Mouse (Mus musculus): ENCODE data around the gene Tiam2.

The Tiam2 gene

DNA sequence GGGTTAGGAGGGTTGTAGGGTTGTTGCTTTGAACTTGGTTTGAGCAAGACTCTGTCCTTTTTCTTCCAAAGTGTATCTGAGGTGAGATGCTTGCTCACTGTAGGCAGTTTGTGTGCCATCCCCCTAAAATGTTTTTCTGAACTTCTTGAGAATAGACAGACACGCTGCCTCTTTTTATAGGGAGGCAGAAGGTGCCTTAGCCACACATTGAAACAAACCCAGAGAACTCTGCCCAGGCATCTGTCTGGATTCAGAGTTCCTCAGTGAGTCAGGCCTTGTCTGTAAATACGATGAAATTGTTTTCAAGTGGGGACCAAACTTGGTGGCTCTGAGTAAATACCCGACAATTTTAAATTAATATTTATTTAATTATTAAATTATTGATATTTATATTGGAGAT lies 172.2 kb downstream of the Tiam2 start:
- no peak for DNase-seq (ENCODE audit: low read depth)

DNA sequence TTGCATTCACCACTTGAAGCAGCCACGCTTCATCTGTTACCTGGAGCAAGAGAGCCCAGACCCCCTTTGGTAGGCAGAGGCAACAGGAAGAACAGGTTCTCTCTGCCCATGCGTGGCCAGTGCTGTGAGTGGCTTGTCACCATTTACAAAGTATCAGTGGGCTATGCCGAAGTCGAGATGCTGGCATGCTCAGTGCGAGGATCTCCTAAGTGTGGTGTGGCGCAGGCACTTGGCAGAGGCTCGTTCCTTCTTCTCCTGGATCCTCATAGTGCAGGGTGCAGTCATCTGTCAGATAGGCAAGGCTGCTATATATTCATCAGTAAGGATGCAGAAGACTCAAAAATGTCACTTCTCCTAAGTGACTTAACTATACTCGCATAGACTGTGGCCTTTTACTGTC lies 173.1 kb downstream of the Tiam2 start:
- DNase-seq (ENCODE audit: low read depth), result no peak

DNA sequence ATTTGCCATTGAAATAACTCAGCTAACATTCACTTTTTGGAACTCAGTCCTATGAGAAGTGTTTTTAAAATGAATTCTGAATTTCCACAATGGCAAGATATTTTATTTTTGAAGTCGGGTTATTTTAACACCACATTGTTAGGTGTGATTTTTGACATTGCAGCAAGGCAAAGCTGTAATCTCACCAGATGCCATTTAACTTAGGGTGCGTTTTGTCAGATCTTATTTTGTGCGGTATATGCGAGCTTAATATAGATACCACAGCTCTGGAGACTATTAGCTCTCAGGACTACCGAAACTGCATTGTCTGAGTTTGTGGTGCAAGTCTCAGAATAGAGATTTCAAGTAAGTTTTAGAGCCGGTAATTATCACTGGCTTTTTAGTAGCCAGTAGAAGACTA lies 173.7 kb downstream of the Tiam2 start:
- DNase-seq (ENCODE audit: low read depth), result no peak

DNA sequence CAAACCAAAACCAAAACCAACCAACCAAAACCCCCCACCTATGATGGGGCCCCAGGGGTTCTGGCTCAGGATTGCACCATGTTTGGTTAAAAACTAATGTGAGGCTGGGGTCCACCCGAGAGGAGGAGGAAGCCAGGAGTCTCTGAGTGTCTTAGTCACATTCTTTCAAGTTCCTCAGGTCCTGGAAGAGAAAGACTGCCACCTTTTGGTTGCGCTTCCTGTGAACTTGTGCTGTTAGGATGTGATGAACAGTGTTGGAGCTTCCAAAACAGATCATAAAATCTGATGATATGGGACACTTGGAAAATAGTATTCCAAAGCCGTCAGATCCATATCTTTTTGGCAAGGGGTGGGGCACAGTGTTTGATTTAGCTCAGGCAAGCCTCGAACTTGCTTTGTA lies 174.6 kb downstream of the Tiam2 start:
- DNase-seq (ENCODE audit: low read depth), result no peak

DNA sequence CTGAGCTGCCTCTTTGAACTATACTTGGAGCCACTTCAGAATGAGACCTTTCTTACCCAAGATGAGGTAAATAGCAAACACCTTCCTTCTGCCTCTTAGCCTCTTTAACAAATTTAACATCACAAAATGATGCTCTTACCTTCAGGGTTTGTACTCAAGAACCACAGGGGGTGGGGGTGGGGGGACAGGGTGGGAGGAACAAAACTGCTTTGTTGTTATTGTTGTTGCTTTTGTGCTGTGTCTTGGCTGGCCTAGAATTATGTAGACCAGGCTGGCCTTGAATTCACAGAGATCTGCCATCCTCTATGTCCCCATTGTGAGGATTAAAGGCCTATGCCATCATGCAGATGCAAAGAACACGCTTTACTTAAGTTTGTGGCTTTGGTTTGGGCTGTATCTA lies 179.3 kb downstream of the Tiam2 start:
- DNase-seq (ENCODE audit: low read depth), result no peak

DNA sequence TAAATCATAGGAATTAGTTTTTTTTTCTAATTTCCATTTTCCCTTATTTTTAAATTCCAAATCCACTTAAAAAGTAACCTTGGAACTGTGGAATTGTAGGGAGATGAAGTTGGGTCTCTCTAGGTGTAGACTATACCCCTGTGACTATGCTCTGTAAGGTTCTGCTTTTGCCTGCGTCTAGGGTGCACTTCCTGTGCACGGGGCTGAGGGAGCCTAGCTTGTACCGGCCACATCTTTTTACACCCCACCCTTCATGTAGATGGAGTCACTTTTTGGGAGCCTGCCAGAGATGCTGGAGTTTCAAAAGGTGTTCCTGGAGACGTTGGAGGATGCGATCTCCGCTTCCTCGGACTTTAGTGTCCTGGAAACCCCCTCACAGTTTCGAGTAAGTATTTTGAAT lies 180.1 kb downstream of the Tiam2 start:
- peak; percentile 18 for DNase-seq (ENCODE audit: low read depth)

DNA sequence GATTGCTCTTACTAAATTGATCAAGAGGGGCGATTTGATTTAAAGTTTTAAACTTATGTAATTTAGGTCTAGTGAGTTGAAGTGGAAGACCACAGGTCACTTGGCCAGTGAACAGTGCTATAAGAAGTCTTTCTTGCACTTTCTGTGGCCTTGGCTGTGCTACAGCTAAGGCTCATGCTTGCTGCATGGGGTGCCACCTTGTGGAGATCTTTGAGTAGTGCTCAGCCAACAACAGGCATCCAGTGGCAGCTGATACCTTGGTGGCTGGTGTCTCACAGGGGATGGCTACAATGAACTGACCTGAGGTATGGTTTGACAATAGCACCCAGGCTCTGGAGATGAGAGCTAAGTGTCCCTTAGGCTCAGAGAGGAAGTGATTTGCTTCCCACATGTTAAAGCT lies 183.5 kb downstream of the Tiam2 start:
- DNase-seq (ENCODE audit: low read depth), result peak; percentile 63

DNA sequence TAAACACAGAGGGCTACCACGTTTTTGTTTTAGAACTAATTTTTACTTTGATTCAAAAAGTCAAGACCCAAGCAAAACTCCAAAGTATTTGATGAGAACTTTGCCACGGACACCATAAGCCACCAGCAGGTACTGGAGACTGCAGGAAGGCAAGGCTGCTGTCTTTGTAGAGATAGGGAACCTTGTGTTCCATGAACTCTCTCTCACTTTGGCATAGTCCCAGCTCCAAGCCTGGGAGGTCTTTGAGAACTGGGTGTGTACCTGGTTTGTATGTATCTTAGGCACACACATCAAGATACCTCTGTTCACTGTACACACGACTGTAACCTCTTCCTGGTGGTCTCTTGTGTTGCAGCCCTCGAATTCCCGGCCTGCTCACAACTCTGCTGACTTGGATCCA lies 187.9 kb downstream of the Tiam2 start:
- DNase-seq (ENCODE audit: low read depth), result no peak

DNA sequence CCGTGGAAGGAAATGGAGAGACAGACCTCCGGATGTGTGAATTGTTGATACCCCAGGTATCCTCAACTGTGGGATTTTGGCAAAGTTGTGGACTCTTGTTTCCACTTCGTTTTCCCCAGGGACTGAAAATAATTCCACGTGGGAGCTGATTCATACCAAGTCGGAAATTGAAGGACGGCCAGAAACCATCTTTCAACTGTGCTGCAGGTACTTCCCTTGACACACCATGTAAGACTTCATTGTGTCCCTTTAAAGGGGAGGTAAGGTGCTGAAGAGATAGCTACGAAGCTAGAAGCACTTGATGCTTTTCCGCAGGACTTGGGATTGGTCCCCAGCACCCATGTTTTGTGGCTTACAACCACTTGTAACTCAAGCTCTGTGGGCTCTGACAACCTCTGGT lies 189.5 kb downstream of the Tiam2 start:
- DNase-seq (ENCODE audit: low read depth), result no peak

DNA sequence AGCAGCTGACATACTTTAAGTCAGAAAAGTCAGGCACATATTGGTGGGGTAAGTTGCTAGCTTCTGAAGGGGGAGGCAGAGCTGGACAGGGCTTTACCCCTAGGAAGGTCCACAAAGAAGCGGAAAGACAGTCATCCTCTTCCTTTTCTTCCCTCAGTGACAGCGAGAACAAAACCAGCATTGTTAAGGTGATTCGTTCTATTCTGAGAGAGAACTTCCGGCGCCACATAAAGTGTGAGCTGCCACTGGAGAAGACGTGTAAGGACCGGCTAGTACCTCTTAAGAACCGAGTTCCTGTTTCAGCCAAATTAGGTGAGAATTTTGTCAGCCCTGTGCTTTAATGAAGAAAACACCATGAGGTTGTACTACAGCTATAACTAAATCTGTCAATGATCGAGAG lies 190.0 kb downstream of the Tiam2 start:
- no peak for DNase-seq (ENCODE audit: low read depth)

DNA sequence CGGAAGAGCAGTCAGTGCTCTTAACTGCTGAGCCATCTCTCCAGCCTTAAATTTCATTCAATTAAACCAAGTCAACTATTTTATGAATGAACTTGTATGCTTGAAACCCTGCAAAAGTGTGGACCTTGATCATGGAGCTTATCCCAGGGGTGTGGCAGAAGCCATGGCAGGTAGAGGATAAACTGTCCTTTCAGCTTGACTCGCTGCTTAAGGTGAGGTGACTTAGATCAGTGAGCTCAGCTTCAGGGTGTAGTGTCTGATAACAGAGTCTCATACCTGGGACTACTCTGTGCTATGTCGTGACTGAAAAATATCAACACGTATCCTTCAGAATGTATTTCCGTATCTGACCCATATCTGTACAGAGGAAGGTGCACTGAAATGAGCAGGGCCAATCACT lies 194.0 kb downstream of the Tiam2 start:
- DNase-seq (ENCODE audit: low read depth), result no peak

DNA sequence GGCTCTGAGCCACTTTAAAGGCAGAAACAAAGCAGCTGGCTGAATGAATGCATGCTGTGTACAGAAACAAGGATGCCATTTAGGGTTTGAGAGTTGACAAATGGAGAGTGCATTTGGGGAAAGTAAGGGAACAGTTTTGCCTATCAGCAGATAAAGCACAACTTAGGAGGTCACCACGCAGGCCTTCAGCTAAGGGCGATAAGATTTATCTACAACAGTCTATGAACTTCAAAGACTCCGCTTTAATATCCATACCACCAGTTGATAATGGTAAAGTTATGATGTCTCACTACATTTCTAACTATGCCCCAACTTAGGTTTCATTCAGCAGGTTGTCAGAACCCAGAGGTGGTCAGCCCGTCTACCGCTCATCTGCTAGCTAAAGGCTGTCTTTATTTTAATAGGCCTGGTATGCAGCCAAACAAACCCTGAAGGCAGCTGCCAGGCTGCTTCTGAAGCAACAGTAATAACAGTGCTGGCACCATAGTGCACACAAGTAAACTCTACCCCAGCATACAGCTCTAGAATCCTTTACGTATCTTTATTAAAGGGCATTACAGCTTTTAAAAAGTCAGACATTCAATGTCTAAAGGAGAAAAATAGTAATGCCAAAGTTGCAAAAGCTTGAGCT lies 201.6 kb downstream of the Tiam2 start:
- DNase-seq (ENCODE audit: low read depth), result no peak

DNA sequence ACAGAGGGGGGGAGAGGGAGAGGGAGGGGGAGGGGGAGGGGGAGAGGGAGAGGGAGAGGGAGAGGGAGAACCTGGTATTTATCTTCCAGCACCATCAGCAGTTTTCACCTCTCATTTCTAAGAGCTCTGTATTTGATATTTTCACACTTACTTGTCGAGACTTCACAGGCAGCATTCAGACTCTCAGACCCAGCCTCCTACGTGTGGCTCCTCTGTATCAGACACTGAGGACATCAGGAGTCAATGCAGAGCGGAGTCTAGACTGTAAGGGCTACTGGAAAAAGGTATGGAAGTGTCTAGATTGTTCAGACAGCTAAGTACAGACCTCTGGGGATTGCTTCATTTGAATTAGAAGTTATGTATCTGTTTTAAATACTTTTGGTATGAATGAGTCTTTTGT lies 203.2 kb downstream of the Tiam2 start:
- no peak for DNase-seq (ENCODE audit: low read depth)

DNA sequence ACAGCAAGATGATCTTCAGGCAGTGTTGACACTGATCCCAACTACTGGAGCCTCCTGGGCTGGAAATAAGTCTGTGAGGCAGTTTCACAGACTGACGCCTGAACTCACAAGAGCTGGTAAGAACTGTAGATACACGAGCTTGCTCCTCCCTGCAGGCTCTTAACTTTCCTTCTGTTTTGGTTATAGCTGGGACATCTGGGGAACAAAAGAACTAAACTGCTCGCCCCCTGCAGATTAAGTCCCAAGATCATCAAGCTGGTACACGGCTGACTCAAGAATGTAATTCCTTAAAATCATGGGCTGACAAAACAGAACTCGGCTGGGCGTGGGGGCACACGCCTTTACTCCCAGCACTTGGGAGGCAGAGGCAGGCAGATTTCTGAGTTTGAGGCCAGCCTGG lies 204.2 kb downstream of the Tiam2 start:
- DNase-seq (ENCODE audit: low read depth), result no peak

DNA sequence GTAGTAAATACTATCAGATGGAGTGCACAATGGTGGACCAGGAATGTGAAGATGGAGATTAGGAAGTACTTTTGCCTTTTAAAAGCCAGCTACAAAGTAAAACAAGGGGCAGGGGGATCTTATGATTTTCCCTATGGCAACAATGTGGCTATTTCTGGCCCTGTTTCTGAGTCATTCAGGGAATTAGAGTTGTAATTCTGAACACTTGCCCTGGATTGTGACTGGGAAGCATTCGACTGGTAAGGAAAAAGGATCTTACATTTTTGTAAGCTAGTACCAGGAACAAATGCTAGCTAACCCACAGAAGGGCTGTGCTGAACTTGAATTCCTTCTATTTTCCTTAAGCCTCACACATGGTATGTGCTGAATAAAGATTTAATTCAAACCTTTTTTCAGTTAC lies 205.3 kb downstream of the Tiam2 start:
- DNase-seq (ENCODE audit: low read depth), result no peak

DNA sequence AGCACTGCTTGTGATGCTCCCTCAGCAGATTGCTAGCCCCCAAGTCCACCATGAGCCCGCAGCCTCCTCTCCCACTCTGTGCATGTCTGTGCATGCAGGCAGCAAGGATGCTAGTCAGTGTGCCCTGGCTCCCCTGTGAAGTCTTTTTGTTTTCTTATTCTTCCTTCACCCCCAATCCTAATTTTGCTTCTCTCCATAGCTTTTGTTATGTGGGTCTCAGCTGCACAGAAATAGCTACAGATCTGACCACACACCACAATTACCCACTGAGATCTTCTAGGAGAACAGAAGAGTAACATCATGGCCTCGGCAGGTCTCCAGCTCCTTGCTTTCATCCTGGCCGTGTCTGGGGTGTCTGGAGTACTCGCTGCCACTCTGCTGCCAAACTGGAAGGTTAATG lies 205.9 kb downstream of the Tiam2 start, which contains the start of gene Cldn20:
Gene Cldn20 (plus strand): TSS at position 301 of the 400 bp plus-strand sequence.
- DNase-seq (ENCODE audit: low read depth), result no peak

DNA sequence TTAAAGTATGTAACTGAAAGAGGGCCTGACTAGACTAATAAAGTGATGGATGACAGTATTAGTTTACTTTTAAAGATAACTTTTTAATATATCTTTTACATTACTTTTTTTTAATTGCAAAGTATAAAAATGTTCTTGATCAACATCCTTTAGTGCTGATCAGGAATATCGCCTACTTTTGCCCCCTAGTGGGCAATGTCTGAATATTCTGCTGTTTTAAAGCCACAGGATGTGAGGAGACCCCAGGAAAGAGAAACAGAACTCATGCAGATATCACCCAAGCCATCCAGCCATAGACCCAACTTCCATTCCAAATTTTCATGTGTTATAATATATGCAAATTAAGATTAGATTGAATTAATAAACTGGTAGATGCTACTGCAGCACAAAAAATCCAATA lies 207.1 kb downstream of the Tiam2 start:
- peak; percentile 47 for DNase-seq (ENCODE audit: low read depth)

DNA sequence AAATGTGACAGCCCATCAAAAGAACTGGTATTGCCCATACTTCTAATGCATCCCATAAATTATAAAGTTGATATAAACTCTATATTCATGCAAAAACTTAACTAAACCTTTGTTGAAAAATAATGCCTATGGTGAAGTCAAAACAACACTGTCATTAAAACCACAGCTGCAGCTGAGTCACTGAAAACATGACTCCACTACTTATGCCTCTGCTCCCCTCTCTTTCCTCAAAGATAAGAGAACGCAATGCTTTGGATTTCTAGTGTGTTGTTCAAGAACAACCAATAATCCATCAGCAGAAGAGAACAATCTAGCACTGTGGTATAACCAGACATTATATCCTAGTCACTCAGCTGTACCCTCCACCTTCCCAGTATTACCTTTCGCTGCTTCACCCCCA lies 213.9 kb downstream of the Tiam2 start:
- no peak for DNase-seq (ENCODE audit: low read depth)

DNA sequence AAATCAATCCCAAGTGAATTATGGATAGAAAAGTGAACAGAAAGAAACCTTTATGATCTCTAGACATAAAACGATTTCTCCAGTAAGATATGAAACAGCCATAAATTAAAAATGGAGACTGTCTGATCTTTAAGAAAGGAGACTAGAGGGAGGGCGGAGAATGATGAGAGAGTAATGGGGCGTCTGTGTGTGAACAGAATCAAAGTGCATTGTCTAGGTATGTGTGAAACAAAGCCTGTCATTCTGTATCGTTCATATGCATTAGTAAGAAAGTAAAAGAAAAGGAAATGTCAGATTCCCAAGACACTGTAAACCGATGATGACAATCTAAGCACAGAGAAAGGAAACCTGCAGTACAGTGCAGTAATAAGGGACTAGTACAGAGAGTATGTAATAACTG lies 214.7 kb downstream of the Tiam2 start:
- DNase-seq (ENCODE audit: low read depth), result no peak

DNA sequence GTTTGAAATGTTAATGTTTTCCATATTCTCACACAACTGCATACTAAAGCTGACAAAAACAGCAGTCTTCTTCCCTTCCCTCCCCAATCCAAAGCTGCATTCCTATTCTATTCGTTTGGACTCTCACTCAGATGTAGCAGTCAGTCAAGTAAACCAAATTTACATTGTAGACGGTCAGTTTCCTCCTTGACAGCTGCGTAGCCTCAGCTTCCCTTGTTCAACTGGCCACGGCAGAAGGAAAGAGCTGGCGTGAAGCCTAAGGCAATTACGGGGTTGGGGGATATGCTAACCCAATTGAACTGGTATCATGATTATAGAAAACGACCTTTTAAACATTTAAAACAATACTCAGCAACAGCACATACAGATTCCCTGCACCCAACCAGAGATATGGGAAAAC lies 221.4 kb downstream of the Tiam2 start:
- DNase-seq (ENCODE audit: low read depth), result no peak

DNA sequence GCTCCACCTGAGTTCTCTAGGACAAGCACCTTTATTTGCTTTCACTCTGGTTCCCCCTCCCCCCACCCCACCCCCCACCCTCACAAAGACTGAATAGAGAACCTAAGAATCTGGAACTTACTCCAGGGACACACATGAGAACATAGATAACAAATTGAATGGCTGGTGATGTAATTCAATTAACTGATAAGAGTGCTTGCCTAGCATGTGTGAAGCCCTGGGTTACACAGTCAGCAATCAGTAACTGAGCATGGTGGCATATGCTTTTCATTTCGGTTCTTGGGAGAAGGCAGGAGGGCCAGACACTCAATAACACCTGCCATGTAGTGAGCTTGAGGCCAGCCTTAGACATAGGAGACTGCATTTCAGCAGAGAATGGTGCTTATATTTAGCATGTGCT lies 229.9 kb downstream of the Tiam2 start:
- no peak for DNase-seq (ENCODE audit: low read depth)

DNA sequence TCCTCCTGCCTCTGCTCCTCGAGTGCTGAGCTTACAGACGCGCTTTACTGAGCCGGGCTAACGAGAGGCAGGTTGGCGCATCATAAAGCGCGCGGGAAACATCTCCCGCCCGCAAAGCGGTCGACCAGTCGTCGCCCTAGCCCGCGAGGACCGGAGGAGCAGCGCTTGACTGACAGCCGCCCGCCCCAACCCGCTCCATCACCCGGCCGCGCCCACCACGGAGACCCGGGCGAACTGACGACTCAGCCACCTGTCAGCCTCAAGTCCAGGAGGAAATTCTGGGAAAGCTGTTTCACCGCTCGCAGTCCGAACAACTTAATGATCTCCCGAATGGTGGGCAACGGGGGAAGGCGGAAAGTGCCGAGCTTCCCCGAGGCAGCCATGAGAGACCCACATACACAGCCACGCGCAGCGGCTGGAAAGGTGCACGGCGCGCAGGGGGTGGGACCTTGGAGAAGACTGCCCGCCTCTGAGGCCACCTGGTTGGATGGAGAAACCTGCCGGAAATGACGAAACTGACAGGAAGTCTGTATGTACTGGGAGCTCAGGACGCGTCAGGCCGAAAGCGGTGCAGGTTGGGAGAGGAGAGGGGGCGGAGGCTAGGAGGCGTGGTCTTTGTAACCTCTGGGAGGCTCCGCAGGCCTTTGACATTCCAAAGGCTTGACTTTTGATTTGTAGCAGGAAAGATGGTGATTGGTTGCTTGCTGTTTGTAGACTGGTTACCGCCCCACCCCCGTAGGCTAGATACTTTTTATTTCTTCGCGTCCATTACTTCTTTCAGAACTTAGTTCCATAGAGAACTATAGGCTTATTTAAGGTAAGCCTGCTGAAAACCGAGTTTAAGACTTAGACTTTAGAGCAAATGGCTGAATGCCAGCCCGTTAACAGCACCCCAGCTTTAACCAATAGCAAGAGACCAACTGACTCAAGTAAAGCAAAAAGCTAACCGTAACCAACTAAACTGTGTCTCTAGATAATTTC lies 231.2 kb downstream of the Tiam2 start, which contains the start of gene Tfb1m:
Gene Tfb1m (minus strand): TSS at position 451 of the 981 bp plus-strand sequence.
- DNase-seq (ENCODE audit: low read depth), result peak; percentile 98

DNA sequence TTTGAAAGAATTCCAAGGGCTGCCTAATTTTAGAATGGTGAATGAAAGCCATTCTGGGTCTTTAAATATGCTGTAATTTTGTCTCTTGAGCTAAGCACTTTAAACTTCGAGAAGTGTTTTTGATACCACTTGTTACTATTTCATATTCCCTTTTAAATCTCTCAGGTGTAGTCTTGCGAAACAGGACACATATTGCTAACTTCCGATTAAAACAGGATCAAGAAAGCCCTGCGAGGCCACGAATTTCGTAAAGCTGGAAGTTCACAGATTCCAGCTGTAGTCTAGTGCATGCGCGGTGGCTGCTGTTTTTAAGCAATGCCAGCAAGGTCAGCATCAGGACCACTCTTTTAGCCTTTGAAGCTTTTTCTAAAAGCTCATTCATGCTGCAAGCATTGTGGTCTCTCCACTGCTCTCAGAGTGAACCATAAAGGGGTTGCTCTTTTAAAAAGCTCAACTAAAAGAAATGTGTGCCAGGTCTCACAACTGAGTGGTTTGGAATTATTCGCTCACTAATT lies 232.0 kb downstream of the Tiam2 start:
- peak; percentile 16 for DNase-seq (ENCODE audit: low read depth)
